Mouse (Mus musculus): Measurements from ENCODE around the gene Cacna2d3. TPM values are rescaled to one million over a fixed set of nuclear protein-coding genes. Genes with fewer than 3 reads are reported as not detected.

The Cacna2d3 gene
- polyA plus RNA-seq, 1 experiment: not detected

GRCm38 (mm10) chr14:29721131-29721487 lies 555 bp downstream of the Cacna2d3 start:
- H3K4me3 ChIP-seq (replicated peaks): no peak overlapping the region

GRCm38 (mm10) chr14:29720334-29720911 lies 1.2 kb downstream of the Cacna2d3 start:
- TF ChIP-seq FLI1 (IDR thresholded peaks at IDR 0.05; ENCODE audit: low read length): no peak
- no peak for TF ChIP-seq GATA1 (IDR thresholded peaks at IDR 0.05; ENCODE audit: borderline replicate concordance, low read length)
- no peaks in the 10 kb centered on the region for H3K36me3 ChIP-seq (replicated peaks; ENCODE audit: low read length)
- H3K9me3 ChIP-seq: no peaks in the 10 kb centered on the region
- H3K27me3 ChIP-seq (replicated peaks): peaks cover 61% of the 10 kb centered on the region
- H3K4me3 ChIP-seq (replicated peaks): no peak overlapping the region
- H3K4me1 ChIP-seq: peaks cover 9% of the 10 kb centered on the region; the same call in 1 of the 2 replicates

More at GRCm38 (mm10) chr14:29721131-29721487, 555 bp downstream of the Cacna2d3 start:
- no peaks in the 10 kb centered on the region for H3K9me3 ChIP-seq
- H3K4me1 ChIP-seq: peaks cover 9% of the 10 kb centered on the region; the same call in 1 of the 2 replicates
- H3K36me3 ChIP-seq (replicated peaks; ENCODE audit: low read length): no peaks in the 10 kb centered on the region
- TF ChIP-seq FLI1 (IDR thresholded peaks at IDR 0.05; ENCODE audit: low read length) (no peak), GATA1 (IDR thresholded peaks at IDR 0.05; ENCODE audit: borderline replicate concordance, low read length) (no peak)
- peaks cover 62% of the 10 kb centered on the region for H3K27me3 ChIP-seq (replicated peaks)

GRCm38 (mm10) chr14:29712621-29713020 lies 9.0 kb downstream of the Cacna2d3 start:
- 0 out of 2 replicates have a peak, but pooled peaks cover 3% of the 10 kb centered on the region for H3K9me3 ChIP-seq
- H3K4me3 ChIP-seq (replicated peaks): no peak overlapping the region
- H3K4me1 ChIP-seq: no peaks in the 10 kb centered on the region
- H3K36me3 ChIP-seq (replicated peaks; ENCODE audit: low read length): no peaks in the 10 kb centered on the region
- TF ChIP-seq FLI1 (IDR thresholded peaks at IDR 0.05; ENCODE audit: low read length): no peak
- TF ChIP-seq GATA1 (IDR thresholded peaks at IDR 0.05; ENCODE audit: borderline replicate concordance, low read length): no peak
- H3K27me3 ChIP-seq (replicated peaks): peaks cover 5% of the 10 kb centered on the region

- Histone ChIP-seq H3K9me3 (0 out of 2 replicates have a peak, but pooled peaks cover 3% of the 10 kb centered on the region), H3K4me3 (replicated peaks) (no peak overlapping the region), H3K27me3 (replicated peaks) (no peaks in the 10 kb centered on the region), H3K4me1 (no peaks in the 10 kb centered on the region), H3K36me3 (replicated peaks; ENCODE audit: low read length) (no peaks in the 10 kb centered on the region)
- TF ChIP-seq FLI1 (IDR thresholded peaks at IDR 0.05; ENCODE audit: low read length): no peak
- TF ChIP-seq GATA1 (IDR thresholded peaks at IDR 0.05; ENCODE audit: borderline replicate concordance, low read length): no peak
Observed at GRCm38 (mm10) chr14:29707561-29708335, 13.9 kb downstream of the Cacna2d3 start.

GRCm38 (mm10) chr14:29702762-29703161 lies 18.9 kb downstream of the Cacna2d3 start:
- no peak for TF ChIP-seq GATA1 (IDR thresholded peaks at IDR 0.05; ENCODE audit: borderline replicate concordance, low read length)
- no peak for TF ChIP-seq FLI1 (IDR thresholded peaks at IDR 0.05; ENCODE audit: low read length)
- no peaks in the 10 kb centered on the region for H3K4me1 ChIP-seq
- no peaks in the 10 kb centered on the region for H3K36me3 ChIP-seq (replicated peaks; ENCODE audit: low read length)
- H3K27me3 ChIP-seq (replicated peaks): no peaks in the 10 kb centered on the region
- no peak overlapping the region for H3K4me3 ChIP-seq (replicated peaks)
- H3K9me3 ChIP-seq: no peaks in the 10 kb centered on the region

- Histone ChIP-seq H3K4me1 (no peaks in the 10 kb centered on the region), H3K27me3 (replicated peaks) (no peaks in the 10 kb centered on the region), H3K9me3 (no peaks in the 10 kb centered on the region), H3K36me3 (replicated peaks; ENCODE audit: low read length) (no peaks in the 10 kb centered on the region), H3K4me3 (replicated peaks) (no peak overlapping the region)
- TF ChIP-seq FLI1 (IDR thresholded peaks at IDR 0.05; ENCODE audit: low read length) (no peak), GATA1 (IDR thresholded peaks at IDR 0.05; ENCODE audit: borderline replicate concordance, low read length) (no peak)
Observed at GRCm38 (mm10) chr14:29696131-29696530, 25.5 kb downstream of the Cacna2d3 start.

GRCm38 (mm10) chr14:29672436-29673050 lies 49.1 kb downstream of the Cacna2d3 start:
- TF ChIP-seq GATA1 (IDR thresholded peaks at IDR 0.05; ENCODE audit: borderline replicate concordance, low read length): no peak
- TF ChIP-seq FLI1 (IDR thresholded peaks at IDR 0.05; ENCODE audit: low read length): no peak
- H3K9me3 ChIP-seq: peaks cover 5% of the 10 kb centered on the region; the same call in 1 of the 2 replicates
- H3K27me3 ChIP-seq (replicated peaks): no peaks in the 10 kb centered on the region
- H3K36me3 ChIP-seq (replicated peaks; ENCODE audit: low read length): no peaks in the 10 kb centered on the region
- no peak overlapping the region for H3K4me3 ChIP-seq (replicated peaks)
- H3K4me1 ChIP-seq: no peaks in the 10 kb centered on the region

- H3K36me3 ChIP-seq (replicated peaks; ENCODE audit: low read length): no peaks in the 10 kb centered on the region
- TF ChIP-seq FLI1 (IDR thresholded peaks at IDR 0.05; ENCODE audit: low read length): no peak
- no peak for TF ChIP-seq GATA1 (IDR thresholded peaks at IDR 0.05; ENCODE audit: borderline replicate concordance, low read length)
- no peaks in the 10 kb centered on the region for H3K27me3 ChIP-seq (replicated peaks)
- peaks cover under 1% of the 10 kb centered on the region; the same call in 1 of the 2 replicates for H3K9me3 ChIP-seq
- no peak overlapping the region for H3K4me3 ChIP-seq (replicated peaks)
- no peaks in the 10 kb centered on the region for H3K4me1 ChIP-seq
Observed at GRCm38 (mm10) chr14:29669826-29670225, 51.8 kb downstream of the Cacna2d3 start.

- TF ChIP-seq FLI1 (IDR thresholded peaks at IDR 0.05; ENCODE audit: low read length): no peak
- Histone ChIP-seq H3K36me3 (replicated peaks; ENCODE audit: low read length) (no peaks in the 10 kb centered on the region), H3K4me3 (replicated peaks) (no peak overlapping the region), H3K27me3 (replicated peaks) (no peaks in the 10 kb centered on the region), H3K9me3 (peaks cover 6% of the 10 kb centered on the region; the same call in 1 of the 2 replicates), H3K4me1 (no peaks in the 10 kb centered on the region)
Observed at GRCm38 (mm10) chr14:29657006-29657405, 64.7 kb downstream of the Cacna2d3 start.

- no peaks in the 10 kb centered on the region for H3K36me3 ChIP-seq (replicated peaks; ENCODE audit: low read length)
- peaks cover 3% of the 10 kb centered on the region; the same call in 1 of the 2 replicates for H3K9me3 ChIP-seq
- no peaks in the 10 kb centered on the region for H3K4me1 ChIP-seq
- no peak for TF ChIP-seq GATA1 (IDR thresholded peaks at IDR 0.05; ENCODE audit: borderline replicate concordance, low read length)
- no peak for TF ChIP-seq FLI1 (IDR thresholded peaks at IDR 0.05; ENCODE audit: low read length)
- no peaks in the 10 kb centered on the region for H3K27me3 ChIP-seq (replicated peaks)
- H3K4me3 ChIP-seq (replicated peaks): no peak overlapping the region
Observed at GRCm38 (mm10) chr14:29650591-29650990, 71.1 kb downstream of the Cacna2d3 start.

Measured in megakaryocyte, embryonic 14.5 days (primary cell).